14 mouse cellular contexts compared by ENCODE assay signal in the genomic region with DNA sequence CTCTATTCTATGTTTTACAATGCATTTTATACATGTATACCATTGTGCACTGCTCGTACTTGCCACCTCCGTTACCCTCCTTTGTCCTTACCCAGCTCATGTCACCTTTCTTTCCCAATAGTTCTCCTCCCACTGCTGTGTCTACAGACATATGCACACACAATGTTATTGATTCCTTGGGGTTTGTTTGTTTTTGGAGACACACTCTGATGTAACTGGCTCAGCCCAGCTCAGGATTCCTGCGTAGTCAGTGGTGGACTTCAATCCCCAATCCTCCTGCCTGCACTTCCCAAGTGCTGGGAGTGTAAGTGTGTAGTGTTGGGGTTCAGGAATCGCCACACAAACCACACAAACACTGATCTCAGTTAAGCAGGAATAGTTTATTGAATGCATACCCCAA. TPM values are rescaled to one million over a fixed set of nuclear protein-coding genes. Genes with fewer than 3 reads are reported as not detected.
"Had no signal": no experiment of that assay in that cellular context is flagged by ENCODE, and none has a peak within 500 bp of the region (broad histone marks: within the 10 kb centered on the region; RNA-seq: fewer than 3 reads in every experiment).

No protein-coding gene starts in this region.

- H3K9ac ChIP-seq: kidney, embryonic 15.5 days; limb, embryonic 15.5 days; lung, embryonic 15.5 days; midbrain, embryonic 13.5 days; neural tube, embryonic 12.5 days had no signal

- DNase-seq: kidney, adult 2 months; kidney, postnatal 14 days; lung, postnatal 14 days; thymus, adult 18-20 months; thymus, postnatal 14 days had no signal

- H3K4me3 ChIP-seq: kidney, embryonic 15.5 days; left cerebral cortex, adult 2 months; limb, embryonic 15.5 days; lung, embryonic 15.5 days; midbrain, embryonic 13.5 days; myocyte; neural tube, embryonic 12.5 days had no signal

- H3K27me3 ChIP-seq: kidney, embryonic 15.5 days; limb, embryonic 15.5 days; lung, embryonic 15.5 days; midbrain, embryonic 13.5 days; neural tube, embryonic 12.5 days had no signal

- H3K27ac ChIP-seq: kidney, embryonic 15.5 days; left cerebral cortex, adult 2 months; limb, embryonic 15.5 days; lung, embryonic 15.5 days; midbrain, embryonic 13.5 days; neural tube, embryonic 12.5 days had no signal

- H3K9me3 ChIP-seq: kidney, embryonic 15.5 days; limb, embryonic 15.5 days; lung, embryonic 15.5 days; midbrain, embryonic 13.5 days; neural tube, embryonic 12.5 days had no signal

- H3K4me1 ChIP-seq: kidney, embryonic 15.5 days; limb, embryonic 15.5 days; lung, embryonic 15.5 days; midbrain, embryonic 13.5 days; neural tube, embryonic 12.5 days had no signal

- H3K4me2 ChIP-seq: kidney, embryonic 15.5 days; limb, embryonic 15.5 days; lung, embryonic 15.5 days; midbrain, embryonic 13.5 days; neural tube, embryonic 12.5 days had no signal

- ATAC-seq: midbrain, embryonic 13.5 days had no signal

RNA-seq across cellular contexts. Expression of a gene that starts 20.5 kb away (rescaled TPM):
- total RNA-seq: megakaryocyte-erythroid progenitor cell, adult 5-6 weeks had no signal
- polyA plus RNA-seq: intestine, embryonic 14.5 days had no signal
